7 mouse cellular contexts compared by ENCODE assay signal in genomic region chr6:128424269-128425019, GRCm38 (mm10). TPM values are rescaled to one million over a fixed set of nuclear protein-coding genes. Genes with fewer than 3 reads are reported as not detected.
DNase-seq lines count a peak whose midpoint lies in the region; ATAC-seq and TF ChIP-seq lines count a peak whose summit lies in the region.

Gene Itfg2, minus strand, starts transcription at chr6:128424931.

- H3K9ac ChIP-seq in intestine, postnatal 0 days (ENCODE audit: low read depth, low read length), result peak within 1 kb of the TSS; percentile 77
- peak within 1 kb of the TSS; percentile 76 for H3K9ac ChIP-seq in midbrain, embryonic 12.5 days (replicated peaks)

- peak within 1 kb of the TSS; percentile 74 for H3K4me2 ChIP-seq in intestine, postnatal 0 days (replicated peaks; ENCODE audit: low read depth)
- H3K4me2 ChIP-seq in midbrain, embryonic 12.5 days (replicated peaks), result peak within 1 kb of the TSS; percentile 72

- H3K27ac ChIP-seq in intestine, postnatal 0 days (ENCODE audit: low read depth, low read length), result peak within 1 kb of the TSS; percentile 94
- H3K27ac ChIP-seq in midbrain, embryonic 12.5 days (replicated peaks), result peak within 1 kb of the TSS; percentile 97
- peak within 1 kb of the TSS; percentile 95 for H3K27ac ChIP-seq in small intestine, adult 2 months (ENCODE audit: insufficient read depth, low read depth, low read length)

- H3K4me3 ChIP-seq in intestine, postnatal 0 days (ENCODE audit: low read depth, low read length), result peak within 1 kb of the TSS; percentile 72
- peak within 1 kb of the TSS; percentile 62 for H3K4me3 ChIP-seq in midbrain, embryonic 12.5 days
- peak within 1 kb of the TSS; percentile 80 for H3K4me3 ChIP-seq in small intestine, adult 2 months (ENCODE audit: low read depth, low read length)

- under 1% methylated on average over 42 of the region's 42 CpGs for WGBS in intestine, postnatal 0 days
- WGBS in midbrain, embryonic 12.5 days, result under 1% methylated on average over 42 of the region's 42 CpGs
- under 1% methylated on average over 42 of the region's 42 CpGs for WGBS in small intestine, adult 2 months

- no peak for TF ChIP-seq CTCF in intestine, postnatal 0 days (IDR thresholded peaks at IDR 0.05; ENCODE audit: low read depth)
- TF ChIP-seq CTCF in small intestine, adult 2 months (IDR thresholded peaks at IDR 0.05; ENCODE audit: extremely low read depth, insufficient read length, insufficient replicate concordance, low read depth, low read length), result no peak

- intact Hi-C loops in left cerebral cortex, postnatal 4 days (cut with DNase I), result no loop called here

- DNase-seq in adrenal gland, adult 8-10 months, result peak; percentile 94
- peak; percentile 96 for DNase-seq in embryo, embryonic 9.5 days (ENCODE audit: extremely low spot score)
- no peak for DNase-seq in gonadal fat pad, adult 2 months (ENCODE audit: low read depth)
- DNase-seq in left cerebral cortex, postnatal 4 days, result peak; percentile 96

- H3K27me3 ChIP-seq in intestine, postnatal 0 days (replicated peaks; ENCODE audit: control insufficient read depth, insufficient read depth, low read length), result no peaks in the 10 kb centered on the region
- H3K27me3 ChIP-seq in midbrain, embryonic 12.5 days, result no peaks in the 10 kb centered on the region
- no peaks in the 10 kb centered on the region for H3K27me3 ChIP-seq in small intestine, adult 2 months (ENCODE audit: control insufficient read depth, insufficient read depth, low read length)

- peaks cover 5% of the 10 kb centered on the region for H3K4me1 ChIP-seq in intestine, postnatal 0 days (replicated peaks; ENCODE audit: control insufficient read depth, insufficient read depth, low read length)
- H3K4me1 ChIP-seq in midbrain, embryonic 12.5 days, result peaks cover 5% of the 10 kb centered on the region; the same call in 1 of the 2 replicates
- H3K4me1 ChIP-seq in small intestine, adult 2 months (ENCODE audit: control insufficient read depth, insufficient read depth, insufficient read length, low read length), result no peaks in the 10 kb centered on the region

- TF ChIP-seq POLR2A in small intestine, adult 2 months (IDR thresholded peaks at IDR 0.05; ENCODE audit: low read depth, low read length), result peak; percentile 69

- peak; percentile 96 for ATAC-seq in intestine, postnatal 0 days
- peak; percentile 95 for ATAC-seq in midbrain, embryonic 12.5 days (ENCODE audit: low FRiP score, low read depth)

- no peaks in the 10 kb centered on the region for H3K9me3 ChIP-seq in intestine, postnatal 0 days (ENCODE audit: control insufficient read depth)
- no peaks in the 10 kb centered on the region for H3K9me3 ChIP-seq in midbrain, embryonic 12.5 days

- H3K36me3 ChIP-seq in intestine, postnatal 0 days (ENCODE audit: control insufficient read depth, insufficient read depth), result peaks cover 19% of the 10 kb centered on the region
- peaks cover 29% of the 10 kb centered on the region for H3K36me3 ChIP-seq in midbrain, embryonic 12.5 days
- no peaks in the 10 kb centered on the region for H3K36me3 ChIP-seq in small intestine, adult 2 months (ENCODE audit: control insufficient read depth, insufficient read depth, low read length)

RNA-seq across cellular contexts. Expression of gene Itfg2, which starts in this region (rescaled TPM):
- total RNA-seq in adrenal gland, adult 8-10 months (2022), result 10 to 100 TPM; 27.1 to 38.6 (median 34.9) TPM
- polyA plus RNA-seq in gonadal fat pad, adult 2 months (2012; rRNA removed), result 19.1 and 23.0 TPM in 2 replicates
- polyA plus RNA-seq in intestine, postnatal 0 days (2015; fragmentation: Nextera tagmentation; extraction: Ambion mirVana), result 9.4 and 11.9 TPM in 2 replicates
- 10 to 100 TPM; 38.7 to 42.7 TPM for total RNA-seq in left cerebral cortex, postnatal 4 days (2021)
- polyA plus RNA-seq in midbrain, embryonic 12.5 days (2016; fragmentation: Nextera tagmentation; extraction: Ambion mirVana), result 39.2 TPM in 2 replicates
- polyA plus RNA-seq in small intestine, adult 2 months (2012; rRNA removed), result 16.1 and 16.2 TPM in 2 replicates
